Mouse (Mus musculus): ENCODE measurements at regions not wholly inside any gene's neighbourhood (a gene's known extent, or its start where the extent isn't known, plus 50 kb on each side); places are given as distances from the start of the nearest gene placed in this dataset.

DNA sequence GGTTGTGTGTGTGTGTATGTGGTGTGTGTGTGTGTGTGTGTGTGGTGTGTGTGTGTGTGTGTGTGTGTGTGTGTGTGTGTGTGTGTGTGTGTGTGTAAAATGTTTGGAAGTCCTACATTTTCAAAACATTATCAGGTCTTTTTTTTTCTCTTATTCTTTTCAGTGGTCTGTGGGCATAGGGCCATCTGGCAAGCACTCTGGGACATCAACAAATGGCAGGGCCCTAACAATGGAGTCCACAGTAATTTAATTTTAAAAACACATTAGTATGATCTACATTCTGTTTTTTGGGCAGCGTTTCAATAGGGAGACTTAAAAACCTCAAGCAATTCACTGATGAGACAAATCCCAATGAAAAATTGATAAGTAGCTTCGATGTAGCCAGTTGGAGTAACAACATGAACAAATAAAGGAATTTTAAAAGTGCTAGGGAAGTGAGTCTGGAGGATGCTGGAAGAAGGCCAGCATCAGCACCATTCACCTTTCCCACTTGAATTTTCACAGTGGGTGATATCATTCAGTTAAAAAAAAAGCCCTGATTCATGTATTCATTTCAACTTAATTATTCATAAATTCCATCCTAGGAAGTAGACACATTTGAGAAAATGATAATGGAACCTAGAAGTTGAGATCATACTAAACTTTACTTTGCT, 956.3 kb upstream of the Tenm2 start:
- TF ChIP-seq CTCF (conservative IDR thresholded peaks at IDR 0.05; ENCODE audit: low read length) = no peak
- TF ChIP-seq NANOG (IDR thresholded peaks at IDR 0.05; ENCODE audit: borderline replicate concordance, low read length) = no peak

Data from E14TG2a.4 (cell line).